Mouse (Mus musculus) hindbrain, embryonic 14.5 days (tissue): ENCODE data around the gene Selenov. TPM values are rescaled to one million over a fixed set of nuclear protein-coding genes. Genes with fewer than 3 reads are reported as not detected.
"Not testable (repeated sequence)": the region's sequence is repeated elsewhere in the genome, so short reads cannot be mapped to it uniquely, and the experiment has no call there.

Source experiments
- ATAC-seq: fragments of 200-750 bp; cut with Nextera tagmentation; 2 replicates; pipeline ENCODE4 v1.8.0; 2017; ENCODE audit warnings: moderate number of reproducible peaks, mild to moderate bottlenecking, moderate TSS enrichment, moderate library complexity; ENCODE audit not compliant: low FRiP score
- DNase-seq: peaks from one replicate; pipeline ENCODE4 v3.0.0-alpha.2; 2015; ENCODE audit warnings: low spot score
- H3K27ac ChIP-seq: fragments of 300-500 bp; sonication (generic); 2 replicates; pipeline ENCODE4 v1.5.1; 2014; ENCODE audit warnings: mild to moderate bottlenecking, moderate library complexity
- H3K27me3 ChIP-seq: fragments of 300-500 bp; sonication (generic); 2 replicates; pipeline ENCODE4 v1.6.1; 2014; ENCODE audit warnings: mild to moderate bottlenecking, low read length, mixed read lengths; ENCODE audit not compliant: control insufficient read depth, insufficient read depth
- H3K36me3 ChIP-seq: fragments of 300-500 bp; sonication (generic); replicated peaks from 2 replicates; pipeline ENCODE4 v1.6.1; 2014; ENCODE audit not compliant: control insufficient read depth, insufficient read depth
- H3K4me1 ChIP-seq: fragments of 300-500 bp; sonication (generic); replicated peaks from 2 replicates; pipeline ENCODE4 v1.6.1; 2014; ENCODE audit warnings: antibody characterized with exemption, low read length, mixed read lengths; ENCODE audit not compliant: control insufficient read depth, insufficient read depth
- H3K4me2 ChIP-seq: fragments of 300-500 bp; sonication (generic); replicated peaks from 2 replicates; pipeline ENCODE4 v1.6.1; 2014; ENCODE audit warnings: mild to moderate bottlenecking, moderate library complexity
- H3K4me3 ChIP-seq: fragments of 300-500 bp; sonication (generic); replicated peaks from 2 replicates; pipeline ENCODE4 v1.5.1; 2014; ENCODE audit warnings: mild to moderate bottlenecking, low read length
- H3K9ac ChIP-seq: fragments of 300-500 bp; sonication (generic); 2 replicates; pipeline ENCODE4 v1.6.1; 2014
- H3K9me3 ChIP-seq: fragments of 300-500 bp; sonication (generic); 2 replicates; pipeline ENCODE4 v1.6.1; 2016; ENCODE audit warnings: low read length; ENCODE audit not compliant: control insufficient read depth
- WGBS: fragments of 180-500 bp; shearing (Covaris S2); extraction: QIAGEN DNeasy Blood & Tissue Kit; methylation state at CpG from one replicate; pipeline ENCODE4 v1.1.7; 2014; 5-methylcytosine and 5-hydroxymethylcytosine counted together
- polyA plus RNA-seq: library from polyadenylated mRNA; unstranded; fragments of >200 nt; fragmentation: Nextera tagmentation; extraction: Ambion mirVana; gene quantifications from 2 replicates; pipeline ENCODE4 v1.2.1, GENCODE M21; 2014

Gene Selenov
- polyA plus RNA-seq, 1 experiment from 2014 or later, result 0.74 TPM

DNA sequence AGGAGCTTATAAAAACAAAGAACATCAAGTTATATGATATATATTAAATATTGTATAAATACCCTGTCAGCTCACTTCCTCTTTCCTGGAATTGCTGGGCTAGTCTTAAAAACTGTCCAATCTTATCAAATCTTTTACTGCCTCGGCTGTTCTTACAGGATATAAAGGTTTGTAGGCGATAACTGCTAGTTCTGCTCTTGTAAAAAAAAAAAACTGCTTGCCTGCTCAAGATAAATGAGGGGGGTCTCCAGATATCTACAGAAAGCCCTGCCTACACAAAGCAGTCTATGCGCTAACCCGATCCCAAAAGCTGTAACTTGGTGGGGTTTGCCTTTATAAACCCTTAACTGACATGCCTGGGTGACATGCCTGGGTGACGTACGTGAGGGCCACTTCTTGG is 36.4 kb downstream of the Selenov start:
- Histone ChIP-seq H3K27me3 (no peaks in the 10 kb centered on the region), H3K9ac (no peak overlapping the region), H3K27ac (no peak overlapping the region), H3K4me2 (no peak overlapping the region), H3K4me1 (no peaks in the 10 kb centered on the region), H3K9me3 (peaks cover 6% of the 10 kb centered on the region; the same call in 1 of the 2 replicates), H3K4me3 (no peak overlapping the region), H3K36me3 (no peaks in the 10 kb centered on the region)
- ATAC-seq (no peak), DNase-seq (no peak)
- 94% methylated on average over 6 of the region's 6 CpGs for WGBS

DNA sequence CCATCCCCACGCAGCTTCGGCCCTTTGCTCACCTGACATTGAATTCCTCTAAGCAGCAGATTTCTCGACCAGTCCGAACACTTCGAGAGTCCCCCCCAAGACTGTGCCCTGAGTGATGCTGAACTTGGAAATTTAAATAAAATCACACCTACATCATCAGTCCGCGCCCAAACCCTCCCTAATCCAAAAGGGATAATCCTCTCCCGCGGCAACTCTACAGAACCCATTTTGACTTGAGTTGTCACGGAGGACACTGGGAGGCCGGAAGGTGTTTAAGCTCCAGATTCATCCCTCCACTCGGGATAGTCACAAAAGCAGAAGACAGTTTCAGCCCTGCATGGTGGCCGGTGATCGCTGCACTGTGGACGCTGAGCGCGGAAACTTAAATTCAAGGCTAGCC is 39.0 kb downstream of the Selenov start:
- no peak for ATAC-seq
- WGBS, result 90% methylated on average over 17 of the region's 17 CpGs

GRCm38 (mm10) chr7:28248957-28249356 is 42.0 kb downstream of the Selenov start:
- DNase-seq, result no peak
- Histone ChIP-seq H3K27ac (no peak overlapping the region), H3K4me3 (no peak overlapping the region), H3K27me3 (no peaks in the 10 kb centered on the region), H3K9me3 (no peaks in the 10 kb centered on the region), H3K36me3 (no peaks in the 10 kb centered on the region), H3K4me1 (no peaks in the 10 kb centered on the region), H3K9ac (no peak overlapping the region), H3K4me2 (no peak overlapping the region)
- no peak for ATAC-seq
- WGBS, result 92% methylated on average over 3 of the region's 3 CpGs

More for the DNA sequence above, 39.0 kb downstream of the Selenov start:
- Histone ChIP-seq H3K27me3 (no peaks in the 10 kb centered on the region), H3K4me1 (no peaks in the 10 kb centered on the region), H3K4me3 (no peak overlapping the region), H3K9ac (no peak overlapping the region), H3K27ac (no peak overlapping the region), H3K9me3 (peaks cover 6% of the 10 kb centered on the region; the same call in 1 of the 2 replicates), H3K36me3 (no peaks in the 10 kb centered on the region), H3K4me2 (no peak overlapping the region)
- DNase-seq, result no peak

DNA sequence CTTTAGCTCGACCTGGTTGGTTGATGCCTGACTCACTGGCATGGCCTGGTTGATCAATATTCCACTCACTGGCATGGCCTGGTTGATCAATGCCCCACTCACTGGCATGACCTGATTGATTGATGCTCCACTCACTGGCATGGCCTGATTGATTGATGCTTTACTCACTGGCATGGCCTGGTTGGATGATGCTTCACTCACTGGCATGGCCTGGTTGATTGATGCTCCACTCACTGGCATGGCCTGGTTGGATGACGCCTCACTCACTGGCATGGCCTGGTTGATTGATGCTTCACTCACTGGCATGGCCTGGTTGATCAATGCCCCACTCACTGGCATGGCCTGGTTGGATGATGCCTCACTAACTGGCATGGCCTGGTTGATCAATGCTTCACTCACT is 47.0 kb downstream of the Selenov start:
- DNase-seq, H3K27me3 ChIP-seq, H3K9me3 ChIP-seq, H3K9ac ChIP-seq, H3K27ac ChIP-seq, H3K36me3 ChIP-seq, H3K4me3 ChIP-seq, H3K4me1 ChIP-seq, H3K4me2 ChIP-seq, ATAC-seq: not testable (repeated sequence)
- WGBS, result 73% methylated on average over 2 of the region's 2 CpGs

Other genes starting within 250 kb of the Selenov start
- 279 and 282 TPM in 2 replicates for gene Psmc4, start 241.1 kb downstream of the Selenov start, polyA plus RNA-seq
- 0.69 and 0.80 TPM in 2 replicates for gene Fcgbp, start 219.9 kb downstream of the Selenov start, polyA plus RNA-seq
- 0.09 and 0.24 TPM in 2 replicates for gene 9530053A07Rik, start 161.7 kb downstream of the Selenov start, polyA plus RNA-seq
- gene Fbl, start 121.5 kb downstream of the Selenov start, polyA plus RNA-seq, result 23.1 and 28.2 TPM in 2 replicates
- 11.6 and 12.6 TPM in 2 replicates for gene Dyrk1b, start 111.7 kb downstream of the Selenov start, polyA plus RNA-seq
- 8.8 and 11.3 TPM in 2 replicates for gene Eid2, start 23.3 kb downstream of the Selenov start, polyA plus RNA-seq
- gene Eid2b, start 13.4 kb downstream of the Selenov start, polyA plus RNA-seq, result 33.8 and 35.2 TPM in 2 replicates
- 19.1 and 21.0 TPM in 2 replicates for gene Dll3, start 11.1 kb upstream of the Selenov start, polyA plus RNA-seq
- 125 and 137 TPM in 2 replicates for gene Timm50, start 20.9 kb upstream of the Selenov start, polyA plus RNA-seq
- gene Supt5, start 47.6 kb upstream of the Selenov start, polyA plus RNA-seq, result 75.2 and 78.3 TPM in 2 replicates
- 521 and 677 TPM in 2 replicates for gene Rps16, start 59.5 kb upstream of the Selenov start, polyA plus RNA-seq
- gene Plekhg2, start 81.4 kb upstream of the Selenov start, polyA plus RNA-seq, result 21.5 and 25.5 TPM in 2 replicates
- gene Zfp36, start 89.1 kb upstream of the Selenov start, polyA plus RNA-seq, result 3.0 and 3.7 TPM in 2 replicates
- gene Med29, start 101.5 kb upstream of the Selenov start, polyA plus RNA-seq, result 39.2 and 44.5 TPM in 2 replicates
- gene Paf1, start 101.8 kb upstream of the Selenov start, polyA plus RNA-seq, result 73.9 and 74.3 TPM in 2 replicates
- 4.7 and 6.6 TPM in 2 replicates for gene Gmfg, start 146.3 kb upstream of the Selenov start, polyA plus RNA-seq
- gene Lrfn1, start 160.8 kb upstream of the Selenov start, polyA plus RNA-seq, result 25.5 and 28.7 TPM in 2 replicates
- gene Ifnl2, start 219.3 kb upstream of the Selenov start, polyA plus RNA-seq, result not detected in 2 replicates
- not detected in 2 replicates for gene Ifnl3, start 231.7 kb upstream of the Selenov start, polyA plus RNA-seq
- gene Sycn, start 249.7 kb upstream of the Selenov start, polyA plus RNA-seq, result not detected in 2 replicates